In the genomic region with DNA sequence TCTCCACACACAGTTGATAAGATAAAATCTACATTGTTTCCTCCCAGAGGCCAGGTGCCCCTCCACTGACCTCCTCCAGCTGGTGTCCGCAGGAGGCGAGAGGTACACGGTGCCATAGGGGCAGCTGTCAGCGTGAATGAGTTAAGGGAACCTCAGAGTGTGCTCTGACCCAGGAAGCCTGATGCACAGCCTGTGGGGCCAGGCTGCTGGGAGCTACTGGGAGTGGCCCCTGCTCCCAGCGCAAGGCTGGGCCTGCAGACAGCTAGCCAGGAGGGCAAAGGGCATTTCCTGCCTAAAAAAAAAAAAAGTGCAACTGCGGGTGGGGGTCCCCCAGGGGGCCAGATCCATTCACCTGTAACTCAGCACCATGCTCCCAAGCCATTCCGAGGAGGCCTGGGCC, we compare ENCODE assay signal across 28 mouse cellular contexts. TPM values are rescaled to one million over a fixed set of nuclear protein-coding genes. Genes with fewer than 3 reads are reported as not detected.
DNase-seq lines count a peak whose midpoint lies in the region; ATAC-seq and TF ChIP-seq lines count a peak whose summit lies in the region.
"Had no signal": no experiment of that assay in that cellular context is flagged by ENCODE, and none has a peak within 500 bp of the region (broad histone marks: within the 10 kb centered on the region; RNA-seq: fewer than 3 reads in every experiment).

No protein-coding gene starts in this region.

- no peak for ATAC-seq in kidney, embryonic 15.5 days (replicated peaks; ENCODE audit: low FRiP score)
- no peak for ATAC-seq in liver, embryonic 11.5 days (replicated peaks; ENCODE audit: low FRiP score)
- ATAC-seq in liver, postnatal 0 days: no peak
- peak; percentile 58 for ATAC-seq in intestine, embryonic 15.5 days
- ATAC-seq in intestine, postnatal 0 days: peak; percentile 41; the same call in 1 of the 2 replicates
- ATAC-seq: forebrain, embryonic 14.5 days had no signal

- intact Hi-C loops in heart, adult 2 months (cut with DNase I): no loop called here

- no peak overlapping the region for H3K9ac ChIP-seq in kidney, embryonic 15.5 days
- no peak overlapping the region for H3K9ac ChIP-seq in liver, embryonic 11.5 days (ENCODE audit: low read depth, low read length)
- no peak overlapping the region for H3K9ac ChIP-seq in liver, postnatal 0 days (replicated peaks)
- H3K9ac ChIP-seq in intestine, embryonic 15.5 days: no peak overlapping the region
- H3K9ac ChIP-seq in intestine, postnatal 0 days (ENCODE audit: low read depth, low read length): 0 out of 2 replicates have a peak overlapping the region, but pooled peaks have one; percentile 3
- H3K9ac ChIP-seq in heart, adult 2 months (ENCODE audit: low read depth, low read length): no peak overlapping the region
- H3K9ac ChIP-seq: embryonic facial prominence, embryonic 12.5 days; hindbrain, embryonic 15.5 days; limb, embryonic 12.5 days; liver, embryonic 14.5 days; lung, embryonic 15.5 days; midbrain, embryonic 12.5 days had no signal

- WGBS in kidney, embryonic 15.5 days: 15% methylated on average over 7 of the region's 7 CpGs
- whole genome bisulfite sequencing in liver, embryonic 11.5 days: 40% methylated on average over 7 of the region's 7 CpGs
- 57% methylated on average over 7 of the region's 7 CpGs for WGBS in liver, postnatal 0 days (ENCODE audit: insufficient replicate concordance)
- 25% methylated on average over 7 of the region's 7 CpGs for WGBS in intestine, embryonic 15.5 days
- 23% methylated on average over 7 of the region's 7 CpGs for WGBS in intestine, postnatal 0 days
- 60% methylated on average over 7 of the region's 7 CpGs for WGBS in heart, adult 2 months

- no peak for TF ChIP-seq EP300 in liver, postnatal 0 days (IDR thresholded peaks at IDR 0.05; ENCODE audit: low read depth)
- no peak for TF ChIP-seq EP300 in heart, adult 2 months (IDR thresholded peaks at IDR 0.05; ENCODE audit: insufficient read depth, low read depth, low read length)

- DNase-seq in kidney, adult 8-10 months: no peak
- DNase-seq in liver, embryonic 11.5 days (ENCODE audit: low spot score): no peak
- no peak for DNase-seq in liver, postnatal 0 days
- no peak for DNase-seq in heart, adult 2 months
- DNase-seq: adrenal gland, postnatal 36 days; B cell, adult 2 months; cerebellum, adult 18-20 months; cerebellum, postnatal 14 days; gastrocnemius, postnatal 14 days; heart, adult 11 months; heart, postnatal 36 days; lung, postnatal 36 days; right cerebral cortex, postnatal 4 days; thymus, postnatal 4 days had no signal

- no peak for TF ChIP-seq POLR2A in heart, adult 2 months (IDR thresholded peaks at IDR 0.05; ENCODE audit: insufficient read depth, low read depth, low read length)

- H3K27me3 ChIP-seq in kidney, embryonic 15.5 days: no peaks in the 10 kb centered on the region
- no peaks in the 10 kb centered on the region for H3K27me3 ChIP-seq in liver, embryonic 11.5 days (replicated peaks; ENCODE audit: control insufficient read depth, insufficient read depth, low read length)
- H3K27me3 ChIP-seq in liver, postnatal 0 days (ENCODE audit: insufficient read depth, low read length): no peaks in the 10 kb centered on the region
- no peaks in the 10 kb centered on the region for H3K27me3 ChIP-seq in intestine, embryonic 15.5 days (replicated peaks)
- H3K27me3 ChIP-seq in intestine, postnatal 0 days (replicated peaks; ENCODE audit: control insufficient read depth, insufficient read depth, low read length): no peaks in the 10 kb centered on the region
- H3K27me3 ChIP-seq in heart, adult 2 months (ENCODE audit: control insufficient read depth, insufficient read depth, low read length): no peaks in the 10 kb centered on the region
- H3K27me3 ChIP-seq: embryonic facial prominence, embryonic 12.5 days; hindbrain, embryonic 15.5 days; limb, embryonic 12.5 days; lung, embryonic 15.5 days; midbrain, embryonic 12.5 days; neural tube, embryonic 12.5 days had no signal

- peaks cover 10% of the 10 kb centered on the region; the same call in 1 of the 2 replicates for H3K36me3 ChIP-seq in kidney, embryonic 15.5 days
- peaks cover 4% of the 10 kb centered on the region; the same call in 1 of the 2 replicates for H3K36me3 ChIP-seq in liver, embryonic 11.5 days (ENCODE audit: control insufficient read depth, insufficient read depth, low read length)
- 0 out of 2 replicates have a peak, but pooled peaks cover 3% of the 10 kb centered on the region for H3K36me3 ChIP-seq in liver, postnatal 0 days (replicated peaks; ENCODE audit: insufficient read depth, low read length)
- 0 out of 2 replicates have a peak, but pooled peaks cover 5% of the 10 kb centered on the region for H3K36me3 ChIP-seq in intestine, embryonic 15.5 days
- H3K36me3 ChIP-seq in intestine, postnatal 0 days (ENCODE audit: control insufficient read depth, insufficient read depth): peaks cover under 1% of the 10 kb centered on the region
- no peaks in the 10 kb centered on the region for H3K36me3 ChIP-seq in heart, adult 2 months (ENCODE audit: control insufficient read depth, insufficient read depth, low read length)
- H3K36me3 ChIP-seq: lung, embryonic 15.5 days had no signal

- no peaks in the 10 kb centered on the region for H3K79me2 ChIP-seq in heart, adult 2 months (replicated peaks; ENCODE audit: control insufficient read depth, insufficient read depth, low read length)

- H3K4me1 ChIP-seq in kidney, embryonic 15.5 days: peaks cover 54% of the 10 kb centered on the region
- peaks cover 19% of the 10 kb centered on the region for H3K4me1 ChIP-seq in liver, embryonic 11.5 days (replicated peaks; ENCODE audit: control insufficient read depth, insufficient read depth, low read length)
- no peaks in the 10 kb centered on the region for H3K4me1 ChIP-seq in liver, postnatal 0 days (ENCODE audit: insufficient read depth)
- H3K4me1 ChIP-seq in intestine, embryonic 15.5 days (replicated peaks): peaks cover 50% of the 10 kb centered on the region
- H3K4me1 ChIP-seq in intestine, postnatal 0 days (replicated peaks; ENCODE audit: control insufficient read depth, insufficient read depth, low read length): peaks cover 29% of the 10 kb centered on the region
- H3K4me1 ChIP-seq in heart, adult 2 months (ENCODE audit: control insufficient read depth, insufficient read depth, low read length): no peaks in the 10 kb centered on the region

- TF ChIP-seq CTCF in liver, postnatal 0 days (IDR thresholded peaks at IDR 0.05; ENCODE audit: low read depth): no peak
- TF ChIP-seq CTCF in intestine, postnatal 0 days (IDR thresholded peaks at IDR 0.05; ENCODE audit: low read depth): no peak
- TF ChIP-seq CTCF in heart, adult 2 months (IDR thresholded peaks at IDR 0.05): no peak

- no peak overlapping the region for H3K4me3 ChIP-seq in kidney, embryonic 15.5 days (replicated peaks)
- no peak overlapping the region for H3K4me3 ChIP-seq in liver, embryonic 11.5 days (ENCODE audit: low read depth, low read length)
- no peak overlapping the region for H3K4me3 ChIP-seq in liver, postnatal 0 days (ENCODE audit: low read depth, low read length)
- no peak overlapping the region for H3K4me3 ChIP-seq in intestine, embryonic 15.5 days (replicated peaks)
- no peak overlapping the region for H3K4me3 ChIP-seq in intestine, postnatal 0 days (ENCODE audit: low read depth, low read length)
- no peak overlapping the region for H3K4me3 ChIP-seq in heart, adult 2 months
- H3K4me3 ChIP-seq: embryonic facial prominence, embryonic 12.5 days; hindbrain, embryonic 15.5 days; limb, embryonic 12.5 days; lung, embryonic 15.5 days; midbrain, embryonic 12.5 days; myocyte; neural tube, embryonic 12.5 days had no signal

- H3K4me2 ChIP-seq in kidney, embryonic 15.5 days: no peak overlapping the region
- no peak overlapping the region for H3K4me2 ChIP-seq in liver, embryonic 11.5 days
- no peak overlapping the region for H3K4me2 ChIP-seq in liver, postnatal 0 days (ENCODE audit: low read depth, low read length)
- peak overlapping the region; percentile 41; the same call in 1 of the 2 replicates for H3K4me2 ChIP-seq in intestine, embryonic 15.5 days (replicated peaks)
- H3K4me2 ChIP-seq in intestine, postnatal 0 days (replicated peaks; ENCODE audit: low read depth): peak overlapping the region; percentile 37
- H3K4me2 ChIP-seq: embryonic facial prominence, embryonic 12.5 days; heart, embryonic 11.5 days; hindbrain, embryonic 15.5 days; limb, embryonic 12.5 days; lung, embryonic 15.5 days; midbrain, embryonic 12.5 days; neural tube, embryonic 12.5 days had no signal

- H3K27ac ChIP-seq in kidney, embryonic 15.5 days: peak overlapping the region; percentile 76; the same call in 1 of the 2 replicates
- peak overlapping the region; percentile 7; the same call in 1 of the 2 replicates for H3K27ac ChIP-seq in liver, embryonic 11.5 days (ENCODE audit: low read depth, low read length)
- no peak overlapping the region for H3K27ac ChIP-seq in liver, postnatal 0 days (ENCODE audit: low read depth)
- H3K27ac ChIP-seq in intestine, embryonic 15.5 days: peak overlapping the region; percentile 84
- peak overlapping the region; percentile 78 for H3K27ac ChIP-seq in intestine, postnatal 0 days (ENCODE audit: low read depth, low read length)
- H3K27ac ChIP-seq in heart, adult 2 months: no peak overlapping the region
- H3K27ac ChIP-seq: embryonic facial prominence, embryonic 12.5 days; hindbrain, embryonic 15.5 days; limb, embryonic 12.5 days; liver, embryonic 14.5 days; lung, embryonic 15.5 days; midbrain, embryonic 12.5 days; neural tube, embryonic 12.5 days had no signal

- no peaks in the 10 kb centered on the region for H3K9me3 ChIP-seq in kidney, embryonic 15.5 days (replicated peaks)
- no peaks in the 10 kb centered on the region for H3K9me3 ChIP-seq in liver, embryonic 11.5 days (ENCODE audit: control insufficient read depth, low read length)
- no peaks in the 10 kb centered on the region for H3K9me3 ChIP-seq in liver, postnatal 0 days (ENCODE audit: low read length)
- H3K9me3 ChIP-seq in intestine, embryonic 15.5 days: no peaks in the 10 kb centered on the region
- no peaks in the 10 kb centered on the region for H3K9me3 ChIP-seq in intestine, postnatal 0 days (ENCODE audit: control insufficient read depth)
- H3K9me3 ChIP-seq: embryonic facial prominence, embryonic 12.5 days; hindbrain, embryonic 15.5 days; limb, embryonic 12.5 days; lung, embryonic 15.5 days; midbrain, embryonic 12.5 days; neural tube, embryonic 12.5 days had no signal

RNA-seq across cellular contexts. Expression of a gene that starts 31.8 kb away (rescaled TPM):
- 0.40 and 1.5 TPM in 2 replicates for polyA plus RNA-seq in kidney, embryonic 15.5 days (2015; fragmentation: Nextera tagmentation; extraction: Ambion mirVana)
- polyA plus RNA-seq in liver, embryonic 11.5 days (2014; fragmentation: Nextera tagmentation; extraction: Ambion mirVana): 0.43 and 0.48 TPM in 2 replicates
- 3.0 and 4.0 TPM in 2 replicates for polyA plus RNA-seq in liver, postnatal 0 days (2015; fragmentation: Nextera tagmentation; extraction: Ambion mirVana)
- 0.39 and 0.82 TPM in 2 replicates for polyA plus RNA-seq in intestine, embryonic 15.5 days (2015; fragmentation: Nextera tagmentation; extraction: Ambion mirVana)
- 0.25 and 0.41 TPM in 2 replicates for polyA plus RNA-seq in intestine, postnatal 0 days (2015; fragmentation: Nextera tagmentation; extraction: Ambion mirVana)
- 1 to 10 TPM; 5.1 to 5.4 TPM for total RNA-seq in heart, adult 2 months (2021)
- polyA plus RNA-seq in heart, adult 2 months (2012; rRNA removed): 11.5 and 17.4 TPM in 2 replicates
- total RNA-seq: adrenal gland, postnatal 36 days; megakaryocyte, adult 5-6 weeks had no signal
- polyA plus RNA-seq: forebrain, embryonic 14.5 days had no signal

RNA-seq across cellular contexts. Expression of a gene that starts 34.2 kb away (rescaled TPM):
- polyA plus RNA-seq in kidney, embryonic 15.5 days (2015; fragmentation: Nextera tagmentation; extraction: Ambion mirVana): 17.9 and 21.0 TPM in 2 replicates
- 11.3 and 13.1 TPM in 2 replicates for polyA plus RNA-seq in liver, embryonic 11.5 days (2014; fragmentation: Nextera tagmentation; extraction: Ambion mirVana)
- polyA plus RNA-seq in liver, postnatal 0 days (2015; fragmentation: Nextera tagmentation; extraction: Ambion mirVana): 2.6 and 2.7 TPM in 2 replicates
- polyA plus RNA-seq in intestine, embryonic 15.5 days (2015; fragmentation: Nextera tagmentation; extraction: Ambion mirVana): 14.8 and 15.0 TPM in 2 replicates
- polyA plus RNA-seq in intestine, postnatal 0 days (2015; fragmentation: Nextera tagmentation; extraction: Ambion mirVana): 8.1 and 9.2 TPM in 2 replicates
- total RNA-seq in heart, adult 2 months (2021): 1 to 10 TPM; 7.4 to 8.1 TPM
- 13.7 and 14.9 TPM in 2 replicates for polyA plus RNA-seq in heart, adult 2 months (2012; rRNA removed)

RNA-seq across cellular contexts. Expression of a gene that starts 52.1 kb away (rescaled TPM):
- polyA plus RNA-seq in kidney, embryonic 15.5 days (2015; fragmentation: Nextera tagmentation; extraction: Ambion mirVana): 17.1 and 17.2 TPM in 2 replicates
- 21.1 and 23.7 TPM in 2 replicates for polyA plus RNA-seq in liver, embryonic 11.5 days (2014; fragmentation: Nextera tagmentation; extraction: Ambion mirVana)
- polyA plus RNA-seq in liver, postnatal 0 days (2015; fragmentation: Nextera tagmentation; extraction: Ambion mirVana): 6.7 and 7.1 TPM in 2 replicates
- 14.6 and 15.7 TPM in 2 replicates for polyA plus RNA-seq in intestine, embryonic 15.5 days (2015; fragmentation: Nextera tagmentation; extraction: Ambion mirVana)
- 9.7 and 10.1 TPM in 2 replicates for polyA plus RNA-seq in intestine, postnatal 0 days (2015; fragmentation: Nextera tagmentation; extraction: Ambion mirVana)
- total RNA-seq in heart, adult 2 months (2021): 10 to 100 TPM; 42.6 to 43.9 TPM
- 17.4 and 23.4 TPM in 2 replicates for polyA plus RNA-seq in heart, adult 2 months (2012; rRNA removed)

Comparison
In these comparisons a context has a peak if more than half of its experiments do, and no peak if none do; other contexts are left out.
1. H3K27ac ChIP-seq: peak in kidney, embryonic 15.5 days (single experiment), liver, embryonic 11.5 days (single experiment), intestine, embryonic 15.5 days (single experiment) and intestine, postnatal 0 days (single experiment); none in liver, postnatal 0 days (single experiment) and heart, adult 2 months (single experiment).
2. ATAC-seq: peak in intestine, embryonic 15.5 days (single experiment) and intestine, postnatal 0 days (single experiment); none in kidney, embryonic 15.5 days (single experiment), liver, embryonic 11.5 days (single experiment) and liver, postnatal 0 days (single experiment).
3. H3K4me2 ChIP-seq: peak in intestine, embryonic 15.5 days (single experiment) and intestine, postnatal 0 days (single experiment); none in kidney, embryonic 15.5 days (single experiment), liver, embryonic 11.5 days (single experiment) and liver, postnatal 0 days (single experiment).